Mouse (Mus musculus) fibroblast of lung, adult 2 months (primary cell): ENCODE results near the gene Sfn.

Experiments used
- DNase-seq: peaks from one replicate; pipeline ENCODE4 v3.0.0-alpha.2; 2011; ENCODE audit warnings: low read depth

The Sfn gene

DNA sequence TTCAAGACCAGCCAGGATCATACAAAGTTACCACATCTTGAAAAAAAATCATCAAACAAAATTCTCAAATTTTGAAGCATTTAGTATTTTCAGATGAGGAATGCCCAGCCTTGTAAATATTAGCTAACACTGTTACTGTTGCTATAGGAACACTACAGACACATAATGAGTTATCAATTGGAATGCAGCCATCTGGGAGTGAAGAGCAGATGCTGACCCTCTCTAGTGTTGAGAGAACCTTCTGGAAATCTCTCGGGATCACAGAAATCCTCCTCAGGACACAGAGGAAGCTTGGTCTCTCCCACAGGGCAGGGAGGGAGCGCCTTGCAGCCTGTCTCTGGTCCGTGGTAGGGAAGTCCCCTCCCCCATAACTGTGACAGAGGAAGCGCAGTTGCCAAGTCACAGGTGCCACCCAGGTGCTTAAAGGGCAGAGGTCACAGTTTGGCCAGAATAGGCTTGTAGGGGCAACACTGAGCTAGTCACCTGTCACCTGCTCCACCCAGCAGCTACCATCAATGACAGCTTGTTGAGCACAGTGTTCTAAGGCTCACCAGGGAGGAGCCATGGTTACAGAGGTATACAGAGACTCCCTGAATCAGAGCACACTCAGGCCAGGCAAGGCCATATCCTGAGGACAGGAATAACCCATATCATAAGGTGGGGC lies 17.6 kb upstream of the Sfn start:
- no peak for DNase-seq

DNA sequence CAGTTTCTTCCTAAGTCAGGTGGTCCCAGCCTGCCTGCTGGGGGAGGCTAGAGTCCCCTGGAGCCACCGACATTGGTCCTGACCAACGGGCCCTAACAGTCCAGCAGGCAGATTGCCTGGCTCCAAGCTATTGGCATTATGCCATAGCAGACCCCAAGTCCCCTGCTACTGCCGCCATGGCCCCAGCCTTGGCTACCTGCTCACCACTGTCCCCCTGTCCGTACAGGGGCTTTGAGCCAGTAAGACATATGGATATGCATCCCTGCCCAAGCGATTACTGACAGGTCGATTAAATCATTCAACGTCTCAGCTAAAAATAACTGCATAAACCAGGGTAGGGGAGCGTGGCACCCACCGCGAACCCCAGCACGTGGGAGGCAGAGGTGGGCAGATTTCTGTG lies 16.0 kb upstream of the Sfn start:
- no peak for DNase-seq

DNA sequence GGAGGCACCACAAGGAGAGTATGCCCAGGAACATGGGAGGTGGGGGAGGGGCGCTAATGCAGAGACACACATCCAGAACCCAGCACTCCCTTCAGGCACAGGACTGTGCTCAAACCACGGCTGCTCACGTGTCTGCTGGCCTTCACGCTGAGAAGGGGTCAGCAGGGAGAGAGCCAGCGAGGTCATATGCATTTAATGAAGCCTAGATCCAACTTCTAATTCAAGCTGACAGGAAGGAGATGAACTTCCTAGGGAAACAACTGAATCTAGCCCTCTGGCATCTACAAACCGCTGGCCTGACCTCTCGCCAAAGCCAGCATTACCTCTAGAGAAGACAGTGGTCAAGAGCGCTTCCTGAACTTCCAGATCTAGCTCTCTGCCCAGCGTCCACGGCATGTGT lies 13.4 kb upstream of the Sfn start:
- no peak for DNase-seq

DNA sequence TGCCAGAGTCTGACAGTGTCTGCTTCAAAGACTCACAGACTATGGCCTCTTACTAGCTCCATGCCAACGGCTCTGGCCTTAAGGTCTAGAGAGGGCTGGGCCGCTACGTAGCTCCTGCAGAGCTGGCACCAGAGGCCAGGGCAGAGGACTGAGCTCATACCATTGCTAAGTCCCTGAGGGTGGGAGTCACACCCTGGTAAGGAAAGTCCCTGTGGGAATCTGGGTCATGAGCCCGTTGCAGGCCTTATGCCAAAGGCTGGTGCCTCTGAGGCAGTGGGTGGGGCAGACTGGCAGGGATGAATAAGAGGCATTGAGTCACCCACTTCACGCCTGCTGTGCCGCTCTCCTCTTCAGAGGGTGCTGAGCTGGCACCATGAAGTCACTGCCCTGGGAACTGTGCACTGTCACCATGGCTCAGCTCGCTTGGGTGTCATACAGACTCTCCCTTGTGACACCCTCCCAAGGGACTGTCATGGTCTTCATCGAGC lies 12.3 kb upstream of the Sfn start:
- peak; percentile 92 for DNase-seq

DNA sequence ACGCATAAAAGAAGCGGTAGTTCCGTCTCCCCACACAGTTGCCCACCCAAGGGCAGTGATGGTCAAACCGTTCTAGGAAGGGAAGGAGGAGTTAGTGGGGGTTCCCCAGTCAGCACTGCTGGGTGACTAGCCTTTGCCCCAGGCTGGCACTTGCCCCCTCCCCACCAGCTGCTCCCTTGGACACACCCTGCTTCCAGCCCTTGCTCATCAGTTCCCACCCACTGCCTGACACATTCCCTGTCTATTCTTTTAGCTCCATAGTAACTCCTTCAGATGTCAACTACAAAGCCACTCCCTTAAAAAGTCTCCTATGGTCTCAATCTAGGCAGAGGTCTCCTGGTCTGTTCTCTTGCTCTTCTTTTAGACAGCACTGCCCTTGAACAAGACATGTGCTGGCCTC lies 11.9 kb upstream of the Sfn start:
- no peak for DNase-seq

DNA sequence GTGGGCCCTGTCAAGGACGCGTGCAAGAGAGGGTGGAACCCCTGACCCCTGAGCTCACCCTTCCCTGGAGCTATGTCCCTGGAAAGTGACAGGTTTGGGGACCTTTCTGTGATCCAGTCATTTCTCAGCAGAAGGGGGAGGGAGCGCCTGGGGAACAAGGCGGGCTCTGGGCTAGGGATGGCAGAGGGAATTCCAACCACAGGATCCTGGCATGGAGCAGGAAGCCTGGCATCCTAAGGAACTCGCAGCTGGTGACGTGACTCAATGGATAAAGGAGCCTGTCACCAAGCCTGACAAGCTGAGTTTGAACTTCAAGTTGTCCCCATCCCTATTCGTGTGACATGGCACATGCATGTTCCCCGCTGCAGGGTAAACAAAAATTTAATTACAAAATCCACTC lies 11.1 kb upstream of the Sfn start:
- DNase-seq: no peak

DNA sequence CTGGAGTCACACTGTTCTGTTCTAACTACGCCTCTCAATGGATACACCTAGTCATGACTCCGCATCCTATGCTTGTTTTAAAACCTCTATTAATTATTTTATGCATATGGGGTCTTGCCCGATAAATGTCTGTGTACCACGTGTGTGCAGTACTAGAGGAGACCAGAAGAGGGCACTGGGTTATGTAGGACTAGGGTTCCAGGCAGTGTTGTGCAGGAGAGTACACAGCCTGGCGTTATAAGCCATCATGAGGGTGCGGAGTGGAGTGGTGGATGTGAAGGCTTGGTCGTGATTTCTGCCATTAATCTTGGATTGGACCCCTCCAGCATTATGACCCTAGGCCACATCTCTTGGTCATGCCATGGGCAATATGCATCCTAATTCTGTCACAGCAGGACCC lies 10.4 kb upstream of the Sfn start:
- DNase-seq: no peak

DNA sequence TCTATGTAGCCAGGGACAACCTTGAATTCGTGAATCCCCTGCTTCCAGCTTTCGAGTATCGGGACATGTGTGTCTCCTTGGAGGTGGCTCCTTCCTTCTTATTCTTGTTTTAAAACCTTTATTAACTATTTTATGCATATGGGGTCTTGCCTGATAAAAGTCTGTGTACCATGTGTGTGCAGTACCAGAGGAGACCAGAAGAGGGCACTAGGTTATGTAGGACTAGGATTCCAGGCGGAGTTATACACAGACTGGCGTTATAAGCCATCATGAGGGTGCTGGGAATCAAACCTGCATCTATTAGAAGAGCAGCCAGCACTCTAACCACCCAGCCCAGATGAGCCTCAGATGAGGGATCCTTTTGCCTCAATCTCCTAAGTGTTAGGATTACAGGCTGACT lies 9.8 kb upstream of the Sfn start:
- no peak for DNase-seq

DNA sequence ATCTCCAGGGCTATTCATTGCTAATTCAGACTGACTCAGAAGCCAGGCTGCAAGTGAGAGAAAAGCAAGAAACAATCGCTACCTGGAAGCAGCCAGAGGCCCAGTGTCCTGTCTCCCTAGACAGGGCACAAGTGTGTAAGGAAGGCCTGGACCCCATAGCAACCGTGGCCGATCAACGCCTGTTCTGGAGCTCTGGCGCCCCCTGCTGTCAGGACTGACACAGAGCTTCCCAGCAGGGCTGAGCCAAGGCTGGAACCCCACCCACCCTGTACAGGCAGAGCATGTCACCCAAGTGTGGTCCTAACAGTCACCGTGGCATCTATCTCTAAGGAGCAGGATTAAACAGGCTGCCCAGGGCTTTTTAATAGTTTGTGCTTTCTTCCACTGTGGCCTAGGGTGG lies 7.8 kb upstream of the Sfn start:
- no peak for DNase-seq

DNA sequence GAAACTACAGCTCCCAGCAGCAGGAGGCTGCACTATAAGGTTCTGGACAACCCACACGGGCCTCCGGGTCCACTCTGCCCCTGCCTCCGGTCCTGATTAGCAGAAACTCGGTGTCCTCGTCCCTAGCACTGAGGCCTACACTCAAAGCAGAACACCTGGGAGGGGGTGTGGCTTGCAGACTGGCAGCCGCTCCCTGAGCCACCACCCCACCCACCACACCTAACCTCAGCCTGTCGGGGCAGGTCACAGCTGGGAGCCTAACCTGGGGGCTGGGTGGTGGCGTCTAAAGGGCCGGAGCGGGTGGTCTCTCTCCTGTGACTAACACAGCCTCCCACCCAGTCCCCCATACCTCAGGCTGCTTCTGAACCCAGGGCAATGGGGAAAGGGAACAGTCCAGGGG lies 5.3 kb upstream of the Sfn start:
- no peak for DNase-seq

DNA sequence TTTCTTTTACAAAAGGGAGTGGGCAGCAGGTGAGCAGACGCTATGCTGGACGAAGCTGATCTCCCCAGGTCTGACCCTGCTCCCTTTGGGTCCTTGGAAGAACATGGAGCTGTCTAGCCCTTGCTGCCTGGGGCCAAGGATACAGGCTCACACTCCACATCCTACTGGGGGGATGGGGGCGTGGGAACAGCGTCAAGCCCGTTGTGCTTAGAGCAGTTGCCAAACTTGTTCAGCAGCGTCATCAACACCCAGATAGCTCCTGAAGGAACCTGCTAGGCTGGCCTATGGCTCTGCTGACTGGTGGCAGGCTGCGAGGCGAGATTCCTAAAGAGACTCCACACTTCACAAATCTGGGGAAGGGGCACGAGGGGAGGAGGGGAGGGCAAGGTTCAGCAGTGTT lies 3.4 kb upstream of the Sfn start:
- DNase-seq: no peak

DNA sequence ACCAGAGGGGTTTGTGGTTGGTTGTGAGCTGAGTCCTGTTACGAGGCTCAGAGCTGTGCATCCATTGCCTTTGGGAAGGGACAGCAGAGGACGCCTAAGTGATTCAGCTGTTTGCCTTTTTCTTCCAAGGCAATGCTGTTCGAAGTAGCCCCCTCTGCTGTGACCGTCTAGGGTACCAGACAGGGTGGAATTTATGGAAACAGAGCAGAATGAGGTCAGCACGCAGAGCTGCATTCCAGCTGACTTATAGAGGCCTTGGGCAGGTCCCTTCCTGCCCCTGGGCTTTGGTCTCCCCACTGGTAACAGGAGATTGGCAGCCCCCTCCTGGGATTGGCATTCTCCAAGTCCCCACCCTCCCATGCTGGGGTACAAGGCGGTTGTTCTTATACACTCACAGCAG lies 2.9 kb upstream of the Sfn start:
- DNase-seq: no peak

DNA sequence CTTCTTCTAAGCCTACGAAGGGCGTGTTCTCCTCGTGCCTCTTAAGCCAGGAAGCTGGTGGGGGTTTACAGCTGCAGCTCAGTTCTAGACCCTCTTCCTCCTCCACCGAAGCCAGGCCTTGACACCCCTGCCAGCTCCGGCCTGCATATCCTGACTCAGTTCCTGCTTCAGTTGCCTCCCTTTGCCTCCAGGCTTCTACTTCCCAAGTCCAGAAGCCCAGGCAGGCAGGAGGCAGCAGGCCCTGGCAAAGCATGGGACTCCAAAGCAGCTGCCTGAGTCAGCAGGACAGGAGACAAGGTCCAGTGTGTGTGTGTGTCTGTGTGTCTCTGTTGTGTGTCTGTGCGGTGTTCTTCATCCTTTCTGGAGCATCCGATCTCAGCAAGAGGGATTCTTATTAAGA lies 2.2 kb upstream of the Sfn start:
- DNase-seq: no peak

DNA sequence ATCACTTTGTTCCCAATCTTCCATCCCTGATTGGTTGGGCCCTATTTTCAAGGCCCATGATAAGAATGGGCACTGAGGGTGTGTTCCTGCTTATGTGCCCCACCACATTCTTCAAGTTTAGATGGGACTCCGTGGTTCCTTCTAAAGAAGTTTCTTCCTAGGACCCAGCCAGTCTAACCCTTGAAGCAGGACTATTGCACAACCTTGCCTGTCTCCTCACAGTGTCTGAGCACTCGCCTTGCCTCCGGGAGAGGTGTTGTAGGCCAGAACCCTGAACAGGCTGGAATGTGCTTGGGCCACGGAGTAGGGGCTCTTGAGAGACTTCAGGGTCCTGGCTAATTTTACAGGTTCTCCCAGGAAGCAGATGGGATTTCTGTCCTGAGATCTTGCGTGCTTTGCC lies 1.1 kb upstream of the Sfn start:
- DNase-seq: no peak

DNA sequence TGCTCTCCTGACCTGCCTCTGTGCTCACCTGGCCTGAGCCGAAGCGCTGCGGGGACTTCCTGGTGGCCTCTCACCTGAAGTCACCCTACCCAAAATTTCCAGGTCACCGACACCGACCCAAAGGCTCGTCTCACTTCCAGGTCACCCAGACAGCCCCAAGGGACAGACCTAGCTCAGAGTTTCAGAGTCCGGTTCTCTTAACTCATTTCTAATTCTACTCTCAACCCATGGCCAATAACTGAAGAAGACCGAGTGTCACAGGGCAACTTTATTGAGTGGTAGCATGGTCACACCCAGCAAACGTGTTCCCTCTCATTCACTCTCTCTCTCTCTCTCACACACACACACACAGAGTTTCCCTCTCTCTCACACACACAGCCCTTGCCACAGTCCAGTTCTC lies 1.7 kb downstream of the Sfn start:
- no peak for DNase-seq

DNA sequence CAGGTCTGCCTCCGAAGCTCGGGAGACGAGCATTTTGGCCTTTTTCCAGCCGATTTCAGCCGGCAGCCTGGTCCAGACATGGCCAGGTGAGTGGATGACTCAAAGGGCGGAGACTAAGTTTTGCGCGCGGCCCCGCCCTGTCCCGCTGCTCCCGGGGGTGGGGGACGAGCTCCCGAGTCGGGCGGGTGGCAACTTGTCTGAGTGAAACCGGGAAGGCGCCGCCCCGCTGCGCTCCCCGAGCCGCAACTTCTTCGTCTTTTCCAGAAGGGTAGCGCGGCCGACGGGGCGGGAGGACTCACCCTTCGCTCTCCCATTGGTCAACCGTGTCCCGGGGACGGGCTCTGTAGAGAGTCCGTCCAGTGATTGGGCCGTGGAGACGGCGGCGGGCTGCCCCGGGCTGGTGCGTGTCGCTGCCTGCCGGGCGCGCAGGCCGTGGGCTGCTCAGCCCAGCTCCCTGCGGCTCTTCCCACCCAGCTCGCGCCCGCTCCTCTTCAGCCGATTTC lies 2.3 kb downstream of the Sfn start:
- peak; percentile 75 for DNase-seq

DNA sequence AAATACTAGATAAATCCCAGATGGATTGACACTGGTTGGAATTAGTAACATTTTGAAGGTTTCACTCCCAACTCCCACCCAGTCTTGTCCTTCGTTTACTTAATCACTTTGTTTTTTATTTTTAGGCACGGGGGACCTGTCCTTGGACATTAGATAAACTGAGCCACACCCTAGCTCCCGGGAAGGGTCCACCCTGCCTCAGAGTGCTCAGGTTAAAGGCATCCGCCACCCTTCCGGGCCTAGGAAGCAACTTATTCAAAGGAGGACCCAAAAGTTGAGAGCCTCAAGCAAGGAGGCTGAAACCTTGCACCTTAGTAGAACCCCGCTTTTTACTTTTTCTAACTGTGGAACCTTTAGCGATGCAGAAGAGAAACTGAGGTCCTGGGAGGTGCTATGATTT lies 2.9 kb downstream of the Sfn start:
- DNase-seq: no peak

DNA sequence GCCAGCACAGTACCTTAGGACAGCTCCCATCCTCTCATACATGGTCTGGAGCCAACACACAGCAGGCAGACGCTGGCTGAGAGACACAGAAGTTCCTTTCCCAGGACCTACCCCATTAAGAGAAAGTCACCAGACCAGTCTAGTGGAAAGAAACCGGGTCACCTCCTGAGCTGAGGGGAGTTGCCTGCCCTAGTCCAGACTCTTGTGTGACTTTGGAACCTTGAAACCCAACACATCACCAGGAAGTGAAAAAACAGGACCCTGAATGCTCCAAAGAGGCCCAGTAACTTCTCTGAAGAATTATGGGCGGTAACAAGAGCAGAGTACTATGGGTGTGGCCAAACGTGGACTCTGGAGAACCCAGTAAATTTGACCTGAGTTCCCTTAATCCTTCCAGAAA lies 3.4 kb downstream of the Sfn start:
- no peak for DNase-seq

DNA sequence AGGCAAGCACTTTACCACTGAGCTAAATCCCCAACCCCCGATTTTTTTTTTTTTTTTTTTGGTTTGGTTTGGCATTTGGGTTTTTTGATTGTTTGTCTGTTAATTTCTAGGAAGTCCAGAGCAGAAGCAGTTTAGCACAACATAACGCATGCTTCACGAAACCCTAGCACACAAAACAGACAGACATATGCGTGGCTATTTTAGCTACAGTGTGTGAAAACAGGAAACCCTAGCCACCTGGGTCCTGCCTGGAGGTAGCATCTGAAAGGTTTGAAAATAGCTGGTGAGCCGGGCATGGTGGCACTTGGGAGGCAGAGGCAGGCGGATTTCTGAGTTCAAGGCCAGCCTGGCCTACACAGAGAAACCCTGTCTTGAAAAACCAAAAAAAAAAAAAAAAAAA lies 5.9 kb downstream of the Sfn start:
- no peak for DNase-seq

DNA sequence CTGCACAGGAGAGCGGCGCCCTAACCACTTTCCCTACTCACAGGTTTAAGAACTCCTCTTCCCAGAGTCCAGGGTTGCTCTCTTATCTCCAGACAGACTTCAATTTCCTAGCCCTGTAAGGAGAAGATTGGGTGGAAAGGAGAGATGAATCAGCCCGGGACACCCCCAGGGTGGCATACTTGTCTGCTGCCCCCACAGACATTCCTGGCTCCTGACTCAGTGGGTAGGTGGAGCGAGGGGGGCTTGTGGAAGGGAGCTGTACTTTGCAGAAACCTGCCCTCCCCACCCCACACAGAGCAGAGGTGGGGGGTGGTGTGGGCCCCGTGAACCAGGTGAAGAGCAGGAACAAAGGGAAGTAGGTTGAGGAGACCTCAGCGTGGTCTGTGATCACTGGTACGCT lies 6.4 kb downstream of the Sfn start:
- no peak for DNase-seq

DNA sequence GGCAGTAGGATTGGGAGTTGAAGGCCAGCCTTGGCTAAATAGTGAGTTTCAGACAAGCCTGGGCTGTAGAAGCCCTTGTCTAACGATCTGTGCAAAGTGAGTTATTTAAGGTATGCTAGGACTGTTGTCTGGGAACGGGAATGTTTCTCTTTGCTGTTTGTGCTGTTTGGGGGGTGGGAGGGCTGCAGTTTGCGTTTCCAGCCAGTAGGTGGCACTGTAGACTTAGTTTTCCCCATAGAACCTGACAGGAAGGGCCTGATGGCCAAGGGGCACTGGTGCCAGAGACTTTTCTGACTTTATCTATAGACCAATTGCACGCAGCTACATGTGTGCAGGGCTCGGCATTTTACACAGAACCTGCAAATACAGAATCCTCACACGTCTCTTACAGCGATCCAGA lies 9.4 kb downstream of the Sfn start:
- DNase-seq: peak; percentile 45

DNA sequence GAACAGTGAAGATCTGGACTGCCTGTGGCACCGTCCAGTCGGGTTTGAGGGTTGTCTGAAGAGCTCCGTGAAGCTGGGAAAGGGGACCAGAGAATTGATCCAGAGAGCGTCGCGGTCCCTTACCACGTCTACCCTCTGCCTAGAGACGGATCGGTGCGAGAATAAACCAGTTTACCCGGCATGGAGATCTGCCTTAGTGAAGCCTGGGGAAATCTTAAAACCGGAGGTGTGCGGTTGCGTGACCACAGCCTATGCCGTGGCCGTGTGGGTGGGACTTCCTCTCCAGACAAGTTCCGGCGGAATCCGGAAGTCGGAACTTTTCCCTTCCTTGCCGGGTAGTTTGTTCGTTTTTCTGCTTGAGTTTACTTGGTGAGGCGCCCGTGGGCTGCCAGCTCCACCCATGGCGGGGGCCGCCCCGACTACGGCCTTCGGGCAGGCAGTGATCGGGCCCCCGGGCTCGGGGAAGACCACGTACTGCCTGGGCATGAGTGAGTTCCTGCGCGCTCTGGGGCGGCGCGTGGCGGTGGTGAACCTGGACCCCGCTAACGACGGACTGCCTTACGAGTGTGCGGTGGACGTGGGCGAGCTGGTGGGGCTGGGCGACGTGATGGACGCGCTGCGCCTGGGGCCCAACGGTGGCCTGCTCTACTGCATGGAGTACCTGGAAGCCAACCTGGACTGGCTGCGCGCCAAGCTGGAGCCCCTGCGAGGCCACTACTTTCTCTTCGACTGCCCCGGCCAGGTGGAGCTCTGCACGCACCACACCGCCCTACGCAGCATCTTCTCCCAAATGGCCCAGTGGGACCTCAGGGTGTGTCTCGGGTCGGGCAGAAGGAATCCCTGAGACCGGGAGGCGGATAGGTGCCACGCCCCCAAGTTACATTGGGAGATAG lies 17.7 kb downstream of the Sfn start, which contains the start of gene Gpn2:
Gene Gpn2 (plus strand): TSS at position 304 of the 893 bp plus-strand sequence.
- peak; percentile 55 for DNase-seq

DNA sequence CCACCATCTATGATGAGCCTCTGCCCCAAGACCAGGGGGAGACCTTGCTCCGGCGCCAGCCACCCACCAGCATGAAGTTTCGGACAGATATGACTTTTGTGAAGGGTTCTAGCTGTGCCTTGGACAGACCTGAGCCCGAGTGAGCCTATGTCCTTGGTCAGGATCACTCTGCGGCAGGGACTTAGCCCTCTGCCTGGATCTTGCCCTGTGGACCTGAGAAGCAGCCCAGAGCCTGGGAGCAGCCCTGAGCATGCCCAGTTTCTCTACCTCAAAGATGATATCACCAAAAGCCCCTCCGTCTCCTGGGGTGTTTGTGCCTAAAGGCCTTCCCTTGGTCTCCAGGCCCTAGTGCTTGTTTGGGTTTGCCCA lies 18.3 kb downstream of the Sfn start:
- no peak for DNase-seq

DNA sequence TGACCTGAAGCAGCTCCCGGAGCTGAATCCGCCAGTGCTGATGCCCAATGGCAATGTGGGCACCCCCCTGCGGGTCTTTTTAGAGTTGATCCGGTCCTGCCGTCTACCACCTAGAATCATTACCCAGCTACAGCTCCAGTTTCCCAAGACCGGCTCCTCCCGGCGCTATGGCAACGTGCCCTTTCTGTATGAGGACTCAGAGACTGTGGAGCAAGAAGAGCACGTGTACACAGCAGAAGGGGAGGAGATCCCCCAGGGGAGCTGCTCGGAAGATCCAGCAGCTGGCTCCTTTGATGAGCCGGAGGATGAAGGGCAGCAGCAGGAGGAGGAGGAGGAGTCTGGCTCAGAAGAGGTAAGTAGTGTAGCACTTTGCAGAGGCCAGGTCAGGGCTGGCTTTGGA lies 24.0 kb downstream of the Sfn start:
- DNase-seq: no peak
